8 mouse cellular contexts compared by ENCODE assay signal in genomic region chr11:117312028-117312901, GRCm38 (mm10).
DNase-seq lines count a peak whose midpoint lies in the region; ATAC-seq and TF ChIP-seq lines count a peak whose summit lies in the region.

No protein-coding gene starts in this region.

- peak; percentile 80 for TF ChIP-seq EP300 in lung, postnatal 0 days (IDR thresholded peaks at IDR 0.05)

- H3K27ac ChIP-seq in embryonic facial prominence, embryonic 10.5 days (replicated peaks) = peak overlapping the region; percentile 74
- H3K27ac ChIP-seq in heart, embryonic 10.5 days = peak overlapping the region; percentile 75
- H3K27ac ChIP-seq in lung, postnatal 0 days (ENCODE audit: low read length) = peak overlapping the region; percentile 90

- peaks cover 100% of the 10 kb centered on the region for H3K4me1 ChIP-seq in embryonic facial prominence, embryonic 10.5 days
- H3K4me1 ChIP-seq in heart, embryonic 10.5 days = peaks cover 97% of the 10 kb centered on the region
- H3K4me1 ChIP-seq in lung, postnatal 0 days (ENCODE audit: insufficient read depth, low read depth, low read length) = peaks cover 50% of the 10 kb centered on the region

- peak; percentile 70 to 87 for DNase-seq in adrenal gland, adult (ENCODE audit: inconsistent age in 2 of 2, low spot score in 1 of 2)
- no peak for DNase-seq in adrenal gland, adult 8-10 months
- no peak for DNase-seq in embryonic facial prominence, embryonic 10.5 days (ENCODE audit: low spot score)
- no peak for DNase-seq in heart, embryonic 10.5 days (ENCODE audit: low spot score)
- DNase-seq in kidney, adult 8-10 months = peak; percentile 66 to 71
- DNase-seq in lung, postnatal 0 days (ENCODE audit: low spot score) = peak; percentile 89
- no peak for DNase-seq in frontal cortex, postnatal 10 days (ENCODE audit: low spot score in 2 of 2)
- DNase-seq in cerebellum, adult 11 months = no peak

- no peak overlapping the region; the same call in 1 of the 2 replicates for H3K4me2 ChIP-seq in lung, postnatal 0 days (replicated peaks; ENCODE audit: low read depth, low read length)

- peaks cover 35% of the 10 kb centered on the region for H3K36me3 ChIP-seq in embryonic facial prominence, embryonic 10.5 days (replicated peaks)
- H3K36me3 ChIP-seq in heart, embryonic 10.5 days = no peaks in the 10 kb centered on the region
- H3K36me3 ChIP-seq in lung, postnatal 0 days (ENCODE audit: insufficient read depth, low read length) = no peaks in the 10 kb centered on the region

- H3K27me3 ChIP-seq in embryonic facial prominence, embryonic 10.5 days (replicated peaks; ENCODE audit: low read depth, poor library complexity, severe bottlenecking) = no peaks in the 10 kb centered on the region
- no peaks in the 10 kb centered on the region for H3K27me3 ChIP-seq in heart, embryonic 10.5 days (ENCODE audit: insufficient read depth, poor library complexity, severe bottlenecking)
- H3K27me3 ChIP-seq in lung, postnatal 0 days (replicated peaks; ENCODE audit: insufficient read depth, low read length) = no peaks in the 10 kb centered on the region

- WGBS in embryonic facial prominence, embryonic 10.5 days = 63% methylated on average over 23 of the region's 23 CpGs
- WGBS in heart, embryonic 10.5 days = 64% methylated on average over 23 of the region's 23 CpGs
- WGBS in lung, postnatal 0 days = 30% methylated on average over 22 of the region's 23 CpGs

- no peaks in the 10 kb centered on the region for H3K9me3 ChIP-seq in embryonic facial prominence, embryonic 10.5 days
- H3K9me3 ChIP-seq in heart, embryonic 10.5 days = no peaks in the 10 kb centered on the region
- H3K9me3 ChIP-seq in lung, postnatal 0 days (ENCODE audit: low read length) = no peaks in the 10 kb centered on the region

- no peak overlapping the region; the same call in 1 of the 2 replicates for H3K4me3 ChIP-seq in embryonic facial prominence, embryonic 10.5 days
- H3K4me3 ChIP-seq in heart, embryonic 10.5 days = no peak overlapping the region
- no peak overlapping the region for H3K4me3 ChIP-seq in lung, postnatal 0 days (ENCODE audit: low read depth, low read length)

- TF ChIP-seq CTCF in lung, postnatal 0 days (IDR thresholded peaks at IDR 0.05) = no peak

- peak; percentile 70 for ATAC-seq in lung, postnatal 0 days

- no peak overlapping the region for H3K9ac ChIP-seq in lung, postnatal 0 days (replicated peaks; ENCODE audit: low read depth)

Comparison
In these comparisons a context has a peak if more than half of its experiments do, and no peak if none do; other contexts are left out.
1. DNase-seq: peak in adrenal gland, adult (2 of 2), kidney, adult 8-10 months (2 of 2) and lung, postnatal 0 days (single experiment); none in adrenal gland, adult 8-10 months (single experiment), embryonic facial prominence, embryonic 10.5 days (single experiment), heart, embryonic 10.5 days (single experiment), frontal cortex, postnatal 10 days (0 of 2) and cerebellum, adult 11 months (single experiment).
2. Peak in every context shown above with its lines, with median percentiles within 50 percentile points of each other: H3K27ac ChIP-seq.